Mouse (Mus musculus) neural tube, embryonic 12.5 days (tissue): ENCODE results near the gene Arid3a. TPM values are rescaled to one million over a fixed set of nuclear protein-coding genes. Genes with fewer than 3 reads are reported as not detected.

Source experiments
- ATAC-seq: fragments of 200-750 bp; cut with Nextera tagmentation; 2 replicates; pipeline ENCODE4 v1.8.0; 2017; ENCODE audit warnings: low read depth, mild to moderate bottlenecking, moderate TSS enrichment, moderate library complexity; ENCODE audit not compliant: low FRiP score
- H3K27ac ChIP-seq: fragments of 300-500 bp; sonication (generic); 2 replicates; pipeline ENCODE4 v1.5.1; 2016
- H3K27me3 ChIP-seq: fragments of 300-500 bp; sonication (generic); replicated peaks from 2 replicates; pipeline ENCODE4 v1.6.1; 2016; ENCODE audit warnings: mild to moderate bottlenecking
- H3K36me3 ChIP-seq: fragments of 300-500 bp; sonication (generic); 2 replicates; pipeline ENCODE4 v1.6.1; 2016; ENCODE audit warnings: mild to moderate bottlenecking
- H3K4me1 ChIP-seq: fragments of 300-500 bp; sonication (generic); 2 replicates; pipeline ENCODE4 v1.6.1; 2016
- H3K4me2 ChIP-seq: fragments of 300-500 bp; sonication (generic); replicated peaks from 2 replicates; pipeline ENCODE4 v1.6.1; 2016; ENCODE audit warnings: mild to moderate bottlenecking
- H3K4me3 ChIP-seq: fragments of 300-500 bp; sonication (generic); 2 replicates; pipeline ENCODE4 v1.5.1; 2016
- H3K9ac ChIP-seq: fragments of 300-500 bp; sonication (generic); 2 replicates; pipeline ENCODE4 v1.6.1; 2016; ENCODE audit warnings: mild to moderate bottlenecking
- H3K9me3 ChIP-seq: fragments of 300-500 bp; sonication (generic); 2 replicates; pipeline ENCODE4 v1.6.1; 2016; ENCODE audit warnings: mild to moderate bottlenecking
- WGBS: fragments of 180-500 bp; shearing (Covaris S2); methylation state at CpG from one replicate; pipeline ENCODE4 v1.1.7; 2016; 5-methylcytosine and 5-hydroxymethylcytosine counted together
- polyA plus RNA-seq: library from polyadenylated mRNA; unstranded; fragments of >200 nt; fragmentation: Nextera tagmentation; extraction: Ambion mirVana; gene quantifications from 2 replicates; pipeline ENCODE4 v1.2.1, GENCODE M21; 2016

Gene Arid3a
- polyA plus RNA-seq, 1 experiment from 2014 or later = 4.9 TPM

DNA sequence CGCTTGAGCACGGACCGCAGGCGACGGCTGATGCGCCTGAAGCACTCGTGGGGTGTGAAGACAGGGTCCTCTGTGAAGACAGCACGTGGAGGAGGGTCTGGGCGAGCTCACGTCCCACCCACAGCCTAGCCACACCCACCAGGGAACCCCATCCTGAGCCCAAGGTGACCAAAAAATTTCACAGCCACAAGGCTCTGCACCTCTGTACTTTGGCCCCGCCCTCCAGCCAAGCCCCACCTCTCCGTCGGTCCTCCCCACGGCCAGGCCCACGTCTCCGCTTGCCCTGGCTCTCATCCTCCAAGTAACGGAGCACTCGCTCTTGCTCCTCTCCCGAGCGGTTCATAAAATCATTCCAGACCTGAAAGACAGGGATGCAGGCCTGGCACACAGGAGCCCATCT, 14.4 kb upstream of the Arid3a start:
- H3K27me3 ChIP-seq = peaks cover 1% of the 10 kb centered on the region
- H3K36me3 ChIP-seq = peaks cover 21% of the 10 kb centered on the region
- 67% methylated on average over 20 of the region's 20 CpGs for WGBS
- peaks cover 24% of the 10 kb centered on the region for H3K4me1 ChIP-seq
- H3K27ac ChIP-seq = no peak overlapping the region
- H3K9me3 ChIP-seq = no peaks in the 10 kb centered on the region
- no peak overlapping the region for H3K4me3 ChIP-seq
- ATAC-seq = no peak
- H3K9ac ChIP-seq = no peak overlapping the region
- H3K4me2 ChIP-seq = no peak overlapping the region

DNA sequence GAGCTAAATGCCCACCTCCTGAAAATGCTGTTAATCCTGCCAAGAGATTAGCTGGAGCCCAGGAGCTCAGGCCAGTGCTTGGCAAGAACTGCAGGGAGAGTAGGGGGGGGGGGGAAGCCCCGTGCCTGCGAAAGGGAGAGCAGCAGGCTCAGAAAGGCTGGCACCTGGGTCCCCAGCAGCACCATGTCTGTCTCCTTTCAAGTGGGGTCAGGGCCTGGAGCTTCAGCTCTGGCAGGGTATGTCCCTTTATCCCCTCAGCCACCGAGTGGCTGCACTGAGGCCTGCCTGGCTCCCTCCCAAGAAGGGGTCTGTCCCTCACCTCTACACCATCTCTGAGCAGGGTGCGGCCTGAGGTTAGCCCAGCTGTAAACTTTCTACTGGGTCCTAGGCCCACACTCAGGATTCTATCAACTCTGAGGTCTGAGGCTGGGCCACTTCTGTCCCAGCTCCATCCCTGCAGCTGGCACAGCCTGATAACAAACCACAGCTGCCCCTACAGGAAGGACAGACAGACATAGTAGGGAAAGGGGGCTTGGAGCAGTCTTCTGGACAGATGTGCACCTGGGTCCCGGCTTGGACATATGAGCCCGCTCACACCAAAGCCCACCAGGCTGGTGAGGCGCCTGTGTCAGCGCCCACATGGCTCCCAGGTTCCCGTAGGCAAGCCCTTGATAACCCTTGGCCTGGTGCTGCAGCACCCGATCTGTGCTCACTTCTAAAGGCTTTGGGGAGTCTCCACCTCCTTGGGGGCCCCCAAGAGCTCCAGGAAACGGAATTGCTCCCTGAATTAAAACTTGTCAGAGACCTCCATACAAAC, 12.5 kb upstream of the Arid3a start:
- Histone ChIP-seq H3K4me1 (peaks cover 35% of the 10 kb centered on the region), H3K27me3 (peaks cover 21% of the 10 kb centered on the region), H3K4me3 (peak overlapping the region; percentile 1; the same call in 1 of the 2 replicates), H3K9ac (no peak overlapping the region), H3K27ac (no peak overlapping the region), H3K9me3 (peaks cover 3% of the 10 kb centered on the region; the same call in 1 of the 2 replicates), H3K4me2 (no peak overlapping the region; the same call in 1 of the 2 replicates), H3K36me3 (peaks cover 21% of the 10 kb centered on the region)
- WGBS = 78% methylated on average over 11 of the region's 11 CpGs
- no peak for ATAC-seq

GRCm38 (mm10) chr10:79914948-79915596, 11.8 kb upstream of the Arid3a start:
- Histone ChIP-seq H3K9me3 (peaks cover 3% of the 10 kb centered on the region; the same call in 1 of the 2 replicates), H3K27ac (no peak overlapping the region), H3K36me3 (peaks cover 21% of the 10 kb centered on the region), H3K27me3 (peaks cover 28% of the 10 kb centered on the region), H3K9ac (0 out of 2 replicates have a peak overlapping the region, but pooled peaks have one; percentile 17), H3K4me2 (peak overlapping the region; percentile 97), H3K4me3 (no peak overlapping the region), H3K4me1 (peaks cover 36% of the 10 kb centered on the region)
- 79% methylated on average over 7 of the region's 7 CpGs for WGBS
- no peak for ATAC-seq

- Histone ChIP-seq H3K27me3 (peaks cover 38% of the 10 kb centered on the region), H3K27ac (no peak overlapping the region), H3K9ac (peak overlapping the region; percentile 92), H3K4me2 (peak overlapping the region; percentile 97), H3K4me1 (peaks cover 44% of the 10 kb centered on the region), H3K4me3 (peak overlapping the region; percentile 83), H3K9me3 (peaks cover 3% of the 10 kb centered on the region; the same call in 1 of the 2 replicates), H3K36me3 (peaks cover 17% of the 10 kb centered on the region)
- WGBS = 10% methylated on average over 8 of the region's 8 CpGs
- no peak for ATAC-seq
These were observed 10.8 kb upstream of the Arid3a start for GRCm38 (mm10) chr10:79916081-79916480.

GRCm38 (mm10) chr10:79916808-79917531, 9.9 kb upstream of the Arid3a start, which contains the start of gene Kiss1r:
Gene Kiss1r, plus strand, starts transcription at chr10:79916971.
- Histone ChIP-seq H3K9me3 (peaks cover 3% of the 10 kb centered on the region; the same call in 1 of the 2 replicates), H3K4me3 (peak within 1 kb of the TSS; percentile 83), H3K9ac (peak within 1 kb of the TSS; percentile 92), H3K4me1 (peaks cover 53% of the 10 kb centered on the region), H3K27ac (peak within 1 kb of the TSS; percentile 53; the same call in 1 of the 2 replicates), H3K4me2 (peak within 1 kb of the TSS; percentile 97), H3K27me3 (peaks cover 47% of the 10 kb centered on the region), H3K36me3 (peaks cover 8% of the 10 kb centered on the region)
- ATAC-seq = peak; percentile 75
- 3% methylated on average over 42 of the region's 42 CpGs for WGBS

DNA sequence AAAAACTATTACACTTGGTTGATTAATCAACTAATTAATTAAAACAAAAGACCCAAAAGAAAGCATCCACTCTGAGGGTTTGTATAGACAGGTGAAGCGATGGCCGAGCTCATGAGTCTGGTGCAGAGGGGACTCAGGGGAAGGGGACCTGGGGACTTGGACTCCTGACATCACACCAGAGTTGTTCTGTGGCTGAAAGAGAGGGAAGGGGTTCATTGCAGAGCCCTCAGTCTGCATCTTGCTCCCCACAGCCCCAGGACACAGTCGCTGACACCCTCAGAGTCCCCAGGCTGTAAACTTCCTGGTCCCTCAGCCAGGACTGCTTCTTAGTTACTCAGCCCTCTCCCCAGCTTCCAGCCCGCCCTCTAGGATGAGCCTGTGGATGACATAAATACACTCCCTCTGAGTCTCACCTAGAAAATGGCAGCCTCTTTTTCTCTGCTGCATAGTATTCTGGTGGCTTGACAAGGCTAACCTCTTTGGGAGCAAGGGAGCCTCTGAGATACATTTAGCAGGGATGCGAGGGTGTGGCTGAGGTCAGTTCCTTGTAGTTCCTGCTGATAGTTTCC, 9.2 kb upstream of the Arid3a start:
- ATAC-seq = no peak
- H3K9me3 ChIP-seq = peaks cover 3% of the 10 kb centered on the region; the same call in 1 of the 2 replicates
- peaks cover 53% of the 10 kb centered on the region for H3K4me1 ChIP-seq
- peaks cover 3% of the 10 kb centered on the region; the same call in 1 of the 2 replicates for H3K36me3 ChIP-seq
- no peak overlapping the region for H3K27ac ChIP-seq
- H3K9ac ChIP-seq = no peak overlapping the region
- peak overlapping the region; percentile 97 for H3K4me2 ChIP-seq
- H3K4me3 ChIP-seq = no peak overlapping the region
- H3K27me3 ChIP-seq = peaks cover 53% of the 10 kb centered on the region
- 66% methylated on average over 5 of the region's 5 CpGs for WGBS

- 0 out of 2 replicates have a peak overlapping the region, but pooled peaks have one; percentile 18 for H3K9ac ChIP-seq
- peaks cover 3% of the 10 kb centered on the region; the same call in 1 of the 2 replicates for H3K9me3 ChIP-seq
- 6% methylated on average over 35 of the region's 35 CpGs for WGBS
- H3K4me3 ChIP-seq = no peak overlapping the region
- peaks cover 62% of the 10 kb centered on the region for H3K27me3 ChIP-seq
- peak overlapping the region; percentile 27 for H3K4me2 ChIP-seq
- peaks cover 53% of the 10 kb centered on the region for H3K4me1 ChIP-seq
- H3K27ac ChIP-seq = no peak overlapping the region
- H3K36me3 ChIP-seq = no peaks in the 10 kb centered on the region
- ATAC-seq = no peak
These were observed 8.4 kb upstream of the Arid3a start for GRCm38 (mm10) chr10:79918231-79919078.

DNA sequence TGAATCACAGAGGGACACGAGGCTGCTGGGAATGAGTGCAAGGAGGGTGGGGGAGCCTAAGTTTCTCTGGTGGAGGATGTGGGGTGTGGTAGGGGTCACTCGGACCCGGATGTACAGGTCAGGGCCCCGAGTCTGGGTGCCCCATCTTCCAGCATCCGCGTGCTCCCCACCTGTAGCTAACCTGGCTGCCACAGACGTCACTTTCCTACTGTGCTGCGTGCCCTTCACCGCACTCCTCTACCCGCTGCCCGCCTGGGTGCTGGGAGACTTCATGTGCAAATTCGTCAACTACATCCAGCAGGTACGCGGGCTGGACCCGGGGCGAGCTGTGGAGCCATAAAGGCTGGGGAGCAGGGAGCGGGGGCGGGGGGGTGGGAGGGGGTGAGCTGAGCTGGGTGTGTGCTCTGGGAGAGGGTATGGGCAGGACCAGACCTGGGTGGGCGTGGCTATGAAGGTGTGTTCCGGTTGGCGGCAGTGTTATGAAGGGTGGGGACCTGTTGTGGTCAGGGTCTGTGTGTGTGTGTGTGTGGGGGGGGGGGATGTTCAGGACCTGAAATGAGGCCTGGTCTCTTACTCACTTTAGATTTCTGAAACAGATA, 7.5 kb upstream of the Arid3a start:
- WGBS = 4% methylated on average over 21 of the region's 21 CpGs
- H3K4me2 ChIP-seq = no peak overlapping the region

DNA sequence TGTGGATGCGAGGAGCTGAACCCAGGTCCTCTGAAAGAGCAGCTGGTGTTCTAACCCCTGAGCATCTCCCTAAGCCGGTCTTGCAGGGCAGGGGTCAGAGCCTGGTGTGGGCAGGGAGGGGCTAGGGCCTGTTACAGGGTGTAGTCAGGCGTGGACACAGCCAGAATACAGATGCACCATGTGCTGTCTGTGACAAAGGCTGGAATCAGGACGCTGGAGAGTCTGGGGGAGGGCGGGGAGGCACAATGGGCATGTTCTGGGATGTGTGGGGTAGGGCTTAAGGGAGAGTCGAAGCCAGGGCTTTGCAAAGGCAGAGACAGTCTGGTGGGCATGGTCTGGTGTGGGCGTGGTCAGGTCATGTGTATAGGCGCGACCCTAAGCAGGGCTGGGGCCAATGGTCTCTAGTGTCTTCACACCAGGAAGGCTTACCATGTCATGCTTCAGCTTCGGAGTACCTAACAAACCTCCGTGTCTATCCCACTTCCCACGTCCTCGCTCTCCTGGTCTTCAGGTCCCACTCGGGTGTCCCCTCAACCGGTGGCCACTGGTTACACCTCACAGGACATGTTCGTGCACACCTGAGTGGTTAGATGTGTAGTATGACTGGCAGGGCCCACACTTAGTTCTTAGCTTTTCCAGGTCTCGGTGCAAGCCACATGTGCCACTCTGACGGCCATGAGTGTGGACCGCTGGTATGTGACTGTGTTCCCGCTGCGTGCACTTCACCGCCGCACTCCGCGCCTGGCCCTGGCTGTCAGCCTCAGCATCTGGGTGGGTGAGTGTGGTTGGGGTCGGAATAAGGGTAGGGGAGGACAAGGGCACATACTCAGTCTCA, 6.6 kb upstream of the Arid3a start:
- Histone ChIP-seq H3K4me2 (peak overlapping the region; percentile 48), H3K27me3 (peaks cover 64% of the 10 kb centered on the region), H3K27ac (no peak overlapping the region)

More for the DNA sequence above, 7.5 kb upstream of the Arid3a start:
- H3K36me3 ChIP-seq = no peaks in the 10 kb centered on the region
- H3K27ac ChIP-seq = no peak overlapping the region
- H3K9ac ChIP-seq = no peak overlapping the region
- H3K27me3 ChIP-seq = peaks cover 64% of the 10 kb centered on the region
- no peak for ATAC-seq
- H3K4me1 ChIP-seq = peaks cover 53% of the 10 kb centered on the region
- H3K9me3 ChIP-seq = peaks cover 3% of the 10 kb centered on the region; the same call in 1 of the 2 replicates
- no peak overlapping the region for H3K4me3 ChIP-seq

More for the DNA sequence above, 6.6 kb upstream of the Arid3a start:
- no peak for ATAC-seq
- peak overlapping the region; percentile 22; the same call in 1 of the 2 replicates for H3K4me3 ChIP-seq
- H3K36me3 ChIP-seq = no peaks in the 10 kb centered on the region
- H3K9ac ChIP-seq = no peak overlapping the region
- H3K4me1 ChIP-seq = peaks cover 50% of the 10 kb centered on the region
- peaks cover 3% of the 10 kb centered on the region; the same call in 1 of the 2 replicates for H3K9me3 ChIP-seq
- 15% methylated on average over 26 of the region's 26 CpGs for WGBS
